Mouse (Mus musculus): ENCODE measurements around the gene Ppp1r36.

- TF ChIP-seq GATA1 (IDR thresholded peaks at IDR 0.05; ENCODE audit: low read length) (no peak), TAL1 (IDR thresholded peaks at IDR 0.05; ENCODE audit: low read length) (no peak)
Measured at GRCm38 (mm10) chr12:76380151-76380550, 37.2 kb upstream of the Ppp1r36 start.

Measured in erythroblast, embryonic 14.5 days (primary cell).